Mouse (Mus musculus) gonadal fat pad, adult 2 months (tissue): Measurements from ENCODE around the gene Noxred1. TPM values are rescaled to one million over a fixed set of nuclear protein-coding genes. Genes with fewer than 3 reads are reported as not detected.
"Not testable (repeated sequence)": the region's sequence is repeated elsewhere in the genome, so short reads cannot be mapped to it uniquely, and the experiment has no call there.

Experiments used
- DNase-seq: peaks from one replicate; pipeline ENCODE4 v3.0.0-alpha.2; 2012; ENCODE audit warnings: low read depth
- polyA plus RNA-seq: library from polyadenylated mRNA; depleted of rRNA; stranded (reverse); fragments of >200 nt; gene quantifications from 2 replicates; pipeline ENCODE4 v1.2.3, GENCODE M21; 2012

Noxred1 gene
- polyA plus RNA-seq, 1 experiment = 0.35 TPM

GRCm38 (mm10) chr12:87229633-87230032 lies 8.9 kb downstream of the Noxred1 start:
- no peak for DNase-seq

- no peak for DNase-seq
Measured at GRCm38 (mm10) chr12:87226801-87227200, 11.7 kb downstream of the Noxred1 start.

GRCm38 (mm10) chr12:87224950-87225349 lies 13.6 kb downstream of the Noxred1 start:
- DNase-seq = no peak

GRCm38 (mm10) chr12:87219362-87219761 lies 19.2 kb downstream of the Noxred1 start:
- DNase-seq = no peak

- no peak for DNase-seq
Measured at GRCm38 (mm10) chr12:87217596-87217995, 20.9 kb downstream of the Noxred1 start.

- DNase-seq = no peak
Measured at GRCm38 (mm10) chr12:87216053-87216452, 22.5 kb downstream of the Noxred1 start.

- no peak for DNase-seq
Measured at GRCm38 (mm10) chr12:87212844-87213606, 25.5 kb downstream of the Noxred1 start.

- not testable (repeated sequence) for DNase-seq
Measured at GRCm38 (mm10) chr12:87205789-87206188, 32.7 kb downstream of the Noxred1 start.

GRCm38 (mm10) chr12:87201694-87202093 lies 36.8 kb downstream of the Noxred1 start:
- DNase-seq = no peak

- no peak for DNase-seq
Measured at GRCm38 (mm10) chr12:87199973-87200586, 38.5 kb downstream of the Noxred1 start, which contains the start of gene Tmed8. Gene Tmed8, minus strand, starts transcription at chr12:87200454.

GRCm38 (mm10) chr12:87199206-87199972 lies 39.1 kb downstream of the Noxred1 start, which contains the start of gene Samd15:
Gene Samd15, plus strand, starts transcription at chr12:87199723.
- DNase-seq = no peak

GRCm38 (mm10) chr12:87198792-87199191 lies 39.7 kb downstream of the Noxred1 start:
- DNase-seq = no peak

GRCm38 (mm10) chr12:87196310-87196709 lies 42.2 kb downstream of the Noxred1 start:
- no peak for DNase-seq

- DNase-seq = no peak
Measured at GRCm38 (mm10) chr12:87195069-87195468, 43.5 kb downstream of the Noxred1 start.

GRCm38 (mm10) chr12:87193008-87193407 lies 45.5 kb downstream of the Noxred1 start:
- no peak for DNase-seq

GRCm38 (mm10) chr12:87177631-87178030 lies 60.9 kb downstream of the Noxred1 start:
- no peak for DNase-seq

- DNase-seq = no peak
Measured at GRCm38 (mm10) chr12:87175194-87175946, 63.2 kb downstream of the Noxred1 start.
